Mouse (Mus musculus): ENCODE data around the gene Slc37a4. TPM values are rescaled to one million over a fixed set of nuclear protein-coding genes. Genes with fewer than 3 reads are reported as not detected.
"Not testable (repeated sequence)": the region's sequence is repeated elsewhere in the genome, so short reads cannot be mapped to it uniquely, and the experiment has no call there.

Gene Slc37a4
- polyA plus RNA-seq, 1 experiment from 2014 or later = 11.8 TPM

DNA sequence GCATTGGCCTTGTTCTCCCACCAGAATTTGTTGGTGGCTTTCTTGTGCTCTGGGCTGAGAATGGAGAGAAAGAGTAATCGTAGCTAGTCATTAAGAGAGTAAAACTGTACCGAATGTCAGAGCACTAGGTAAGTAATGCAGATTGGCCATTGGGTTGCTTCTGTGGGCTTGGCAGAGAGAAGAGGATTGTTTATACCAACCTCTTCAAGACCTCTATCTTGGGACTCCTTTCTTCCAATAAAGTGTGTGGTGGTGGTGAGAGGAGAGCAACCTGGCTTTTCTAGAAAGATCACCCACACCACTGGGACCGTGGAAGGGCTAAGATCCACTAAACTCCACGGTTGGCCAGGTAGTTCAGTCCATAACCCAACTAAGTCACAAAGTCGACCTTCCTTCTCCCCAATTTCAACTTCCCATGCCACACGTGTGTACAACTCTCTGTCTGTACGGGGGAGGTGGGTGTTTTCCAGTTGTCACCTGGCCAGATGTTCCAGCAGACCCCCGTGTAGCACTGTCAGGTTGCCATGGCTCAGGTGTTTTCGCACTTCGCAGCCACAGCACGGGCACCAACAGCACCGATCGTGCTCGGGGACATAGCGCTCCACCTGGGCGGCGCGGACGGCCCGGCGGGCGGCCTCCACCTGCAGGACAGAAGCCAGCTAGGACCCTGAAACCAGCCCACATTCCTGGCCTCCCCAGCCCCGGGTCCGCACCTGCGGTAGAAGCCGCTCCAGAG is 20.7 kb downstream of the Slc37a4 start:
- Histone ChIP-seq H3K9ac (peak overlapping the region; percentile 80), H3K4me3 (peak overlapping the region; percentile 89), H3K27me3 (no peaks in the 10 kb centered on the region), H3K27ac (peak overlapping the region; percentile 52), H3K4me1 (peaks cover 5% of the 10 kb centered on the region), H3K36me3 (peaks cover 13% of the 10 kb centered on the region), H3K4me2 (replicated peaks) (peak overlapping the region; percentile 87), H3K9me3 (no peaks in the 10 kb centered on the region)
- 7% methylated on average over 26 of the region's 26 CpGs for WGBS
- peak; percentile 52; the same call in 1 of the 2 replicates for ATAC-seq (ENCODE audit: insufficient number of reproducible peaks, insufficient read depth, low FRiP score, low TSS enrichment)

DNA sequence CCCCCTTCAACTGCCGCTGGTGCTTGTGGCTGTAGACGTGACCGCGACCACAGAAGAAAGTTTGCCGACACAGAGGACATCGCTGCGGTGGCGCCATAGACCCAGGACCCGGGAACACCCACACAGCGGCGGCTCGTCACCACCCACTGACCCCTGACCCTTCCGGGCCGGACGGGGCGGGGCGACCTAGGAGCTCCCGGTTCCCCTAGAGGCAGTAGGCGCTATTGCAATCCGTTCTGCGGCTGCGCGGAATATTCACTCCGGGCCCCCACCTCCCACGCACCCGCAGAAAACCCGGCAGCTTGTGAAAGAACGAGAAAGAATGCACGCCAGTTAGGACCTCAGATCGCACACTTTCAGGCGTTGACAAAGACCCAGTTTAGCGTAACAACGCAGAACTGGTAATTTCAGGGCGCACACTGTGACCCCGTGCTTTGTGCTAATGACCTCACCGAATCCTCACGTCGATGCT is 21.3 kb downstream of the Slc37a4 start:
- Histone ChIP-seq H3K9ac (peak overlapping the region; percentile 80), H3K9me3 (no peaks in the 10 kb centered on the region), H3K4me1 (peaks cover 5% of the 10 kb centered on the region), H3K36me3 (peaks cover 8% of the 10 kb centered on the region; the same call in 1 of the 2 replicates), H3K4me2 (replicated peaks) (peak overlapping the region; percentile 87), H3K4me3 (peak overlapping the region; percentile 89), H3K27me3 (no peaks in the 10 kb centered on the region), H3K27ac (peak overlapping the region; percentile 64)
- peak; percentile 79 for ATAC-seq (ENCODE audit: insufficient number of reproducible peaks, insufficient read depth, low FRiP score, low TSS enrichment)
- under 1% methylated on average over 38 of the region's 38 CpGs for WGBS

DNA sequence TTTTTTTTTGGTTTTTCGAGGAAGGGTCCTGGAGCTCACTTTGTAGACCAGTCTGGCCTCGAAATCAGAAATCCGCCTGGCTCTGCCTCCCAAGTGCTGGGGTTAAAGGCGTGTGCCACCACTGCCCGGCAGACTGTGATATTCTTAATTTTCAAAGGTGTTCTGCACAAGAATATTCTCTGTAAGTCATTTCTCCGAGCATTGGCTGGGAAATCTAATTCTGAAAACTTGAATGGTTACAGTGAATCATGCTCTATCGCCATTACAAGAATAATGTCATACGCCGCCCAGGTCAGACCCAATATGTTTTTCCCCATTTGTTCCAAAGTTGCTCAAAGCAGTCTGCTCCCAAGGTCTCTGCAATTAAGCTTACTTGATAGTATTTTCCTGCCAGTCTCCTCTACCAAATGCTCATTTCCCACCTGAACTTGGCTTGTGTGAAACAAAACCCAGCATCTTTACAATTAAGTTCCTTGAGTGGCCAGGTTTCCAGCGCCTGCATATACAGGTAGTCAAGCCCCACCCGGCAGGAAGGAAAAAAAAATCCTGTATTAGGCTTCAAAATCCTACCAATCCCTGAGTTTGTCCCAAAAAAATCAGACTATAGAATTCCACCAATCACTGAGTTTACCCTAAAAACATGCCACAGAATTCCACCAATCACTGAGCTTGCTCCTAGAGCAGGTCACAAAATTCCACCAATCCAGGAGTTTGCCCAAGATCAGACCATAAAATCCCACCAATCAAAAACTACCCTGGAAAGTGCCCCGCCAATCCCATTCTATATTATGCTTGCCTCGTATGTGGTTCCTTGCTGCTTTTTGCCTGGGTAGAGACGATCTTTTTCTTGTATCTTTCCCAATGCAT is 22.1 kb downstream of the Slc37a4 start, which contains the start of gene Ccdc84:
Gene Ccdc84, minus strand, starts transcription at position 51 of the 867 bp plus-strand sequence.
- Histone ChIP-seq H3K9me3 (no peaks in the 10 kb centered on the region), H3K36me3 (0 out of 2 replicates have a peak, but pooled peaks cover 3% of the 10 kb centered on the region), H3K27me3 (no peaks in the 10 kb centered on the region), H3K4me2 (replicated peaks) (peak within 1 kb of the TSS; percentile 87), H3K9ac (peak within 1 kb of the TSS; percentile 80), H3K4me3 (peak within 1 kb of the TSS; percentile 89), H3K27ac (peak within 1 kb of the TSS; percentile 64), H3K4me1 (peaks cover 5% of the 10 kb centered on the region)
- ATAC-seq (ENCODE audit: insufficient number of reproducible peaks, insufficient read depth, low FRiP score, low TSS enrichment) = no peak
- 80% methylated on average over 14 of the region's 14 CpGs for WGBS

DNA sequence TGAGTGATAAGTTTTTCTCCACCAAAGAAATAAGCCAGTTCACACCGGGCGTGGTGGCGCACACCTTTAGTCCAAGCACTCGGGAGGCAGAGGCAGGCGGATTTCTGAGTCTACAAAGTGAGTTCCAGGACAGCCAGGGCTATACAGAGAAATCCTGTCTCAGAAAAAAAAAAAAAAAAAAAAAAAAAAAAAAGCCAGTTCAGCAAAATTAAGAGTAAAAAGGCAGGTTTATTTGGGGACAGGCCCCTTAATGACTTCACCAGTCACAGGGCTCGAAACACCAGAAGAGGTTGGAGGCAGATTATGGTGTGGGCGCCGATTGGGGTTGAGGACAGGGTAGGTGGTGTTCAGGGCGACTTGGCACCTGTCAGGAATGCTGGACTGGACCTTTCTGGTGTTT is 23.1 kb downstream of the Slc37a4 start:
- ATAC-seq (ENCODE audit: insufficient number of reproducible peaks, insufficient read depth, low FRiP score, low TSS enrichment); H3K4me2 ChIP-seq (replicated peaks); H3K36me3 ChIP-seq; H3K9ac ChIP-seq; H3K4me1 ChIP-seq; H3K9me3 ChIP-seq; H3K4me3 ChIP-seq; H3K27me3 ChIP-seq; H3K27ac ChIP-seq: not testable (repeated sequence)
- WGBS = 93% methylated on average over 9 of the region's 9 CpGs

DNA sequence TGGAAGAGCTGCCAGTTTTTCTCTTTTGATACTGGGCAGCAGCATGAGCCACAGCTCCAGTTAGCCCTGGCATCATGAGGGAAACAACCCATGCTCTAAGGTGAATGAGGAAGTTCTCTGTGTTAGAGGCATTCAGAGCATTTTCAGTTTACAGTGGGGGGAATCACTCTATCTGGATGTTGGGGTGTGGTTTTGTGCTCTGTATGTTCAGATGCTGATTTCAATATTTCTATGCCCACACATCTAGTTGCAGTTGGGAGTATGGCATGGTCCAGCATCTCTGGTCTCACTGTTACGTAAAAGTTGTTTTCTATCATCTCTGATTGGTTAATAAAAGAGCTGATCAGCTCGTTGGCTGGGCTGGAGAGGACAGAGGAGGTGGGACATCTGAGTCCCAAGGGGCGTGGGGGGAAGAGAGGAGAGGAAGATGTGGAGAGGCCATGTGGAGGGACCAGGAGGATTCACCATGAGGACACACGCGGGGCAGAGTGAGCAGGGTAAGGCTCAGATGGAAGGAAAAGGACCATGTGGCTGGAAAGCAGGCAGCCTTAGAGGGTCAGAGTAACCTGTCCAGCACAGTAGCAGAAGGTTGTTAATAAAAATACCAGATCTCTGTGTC is 23.7 kb downstream of the Slc37a4 start:
- 72% methylated on average over 5 of the region's 5 CpGs for WGBS
- Histone ChIP-seq H3K4me3 (no peak overlapping the region), H3K9me3 (no peaks in the 10 kb centered on the region), H3K36me3 (no peaks in the 10 kb centered on the region), H3K9ac (no peak overlapping the region), H3K27me3 (no peaks in the 10 kb centered on the region), H3K4me2 (replicated peaks) (no peak overlapping the region), H3K4me1 (peaks cover 5% of the 10 kb centered on the region), H3K27ac (no peak overlapping the region)
- no peak for ATAC-seq (ENCODE audit: insufficient number of reproducible peaks, insufficient read depth, low FRiP score, low TSS enrichment)

DNA sequence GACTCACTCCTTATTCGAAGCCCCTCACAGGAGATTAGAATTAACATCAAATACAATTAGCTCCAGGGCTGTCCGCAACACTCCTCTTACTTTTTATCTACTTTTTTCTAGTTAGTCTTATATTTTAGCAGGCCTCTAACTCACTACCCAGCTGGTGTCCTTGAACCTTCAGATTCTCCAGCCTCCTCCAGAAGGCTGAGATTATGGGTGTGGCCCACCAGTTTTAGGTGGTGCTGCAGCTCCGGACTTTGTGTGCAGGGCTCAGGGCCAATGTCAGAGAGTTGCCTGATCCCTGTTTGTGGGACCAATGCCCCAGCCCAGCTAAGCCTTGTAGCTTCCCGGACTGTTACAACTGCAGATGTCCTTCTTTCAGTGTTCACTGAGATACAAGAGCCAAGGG is 26.9 kb downstream of the Slc37a4 start:
- Histone ChIP-seq H3K4me1 (no peaks in the 10 kb centered on the region), H3K27ac (no peak overlapping the region)
- 89% methylated on average over 4 of the region's 4 CpGs for WGBS

DNA sequence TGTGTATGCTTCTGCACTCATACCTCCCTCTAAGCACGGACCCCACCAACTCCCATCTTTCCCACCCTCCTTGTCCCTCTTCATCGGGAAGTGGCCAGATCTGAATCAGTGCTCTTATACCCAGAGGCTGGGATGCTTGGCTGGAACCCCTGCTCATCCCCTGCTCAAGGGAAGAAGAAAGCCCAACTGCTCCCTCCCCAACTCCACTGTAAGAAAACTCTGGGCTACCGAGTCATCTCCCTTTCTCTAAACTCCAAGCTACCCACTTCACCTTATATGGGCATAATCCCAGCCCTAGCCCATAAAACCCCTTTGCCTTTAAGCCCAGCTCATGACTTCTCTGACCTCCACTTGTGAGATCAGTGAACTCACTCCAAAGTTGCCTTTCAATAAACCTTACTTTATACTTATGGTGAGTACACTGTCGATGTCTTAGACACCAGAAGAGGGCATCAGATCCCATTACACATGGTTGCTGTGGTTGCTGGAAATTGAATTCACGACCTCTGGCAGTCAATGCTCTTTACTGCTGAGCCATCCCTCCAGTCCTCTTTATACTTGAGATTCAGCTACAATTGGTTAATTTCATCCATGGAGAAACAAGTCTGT is 36.0 kb downstream of the Slc37a4 start:
- no peaks in the 10 kb centered on the region for H3K27me3 ChIP-seq
- H3K9me3 ChIP-seq = no peaks in the 10 kb centered on the region
- no peaks in the 10 kb centered on the region for H3K36me3 ChIP-seq

More for the DNA sequence above, 26.9 kb downstream of the Slc37a4 start:
- Histone ChIP-seq H3K4me3 (no peak overlapping the region), H3K4me2 (replicated peaks) (no peak overlapping the region), H3K27me3 (no peaks in the 10 kb centered on the region), H3K9me3 (no peaks in the 10 kb centered on the region), H3K9ac (no peak overlapping the region), H3K36me3 (no peaks in the 10 kb centered on the region)
- no peak for ATAC-seq (ENCODE audit: insufficient number of reproducible peaks, insufficient read depth, low FRiP score, low TSS enrichment)

DNA sequence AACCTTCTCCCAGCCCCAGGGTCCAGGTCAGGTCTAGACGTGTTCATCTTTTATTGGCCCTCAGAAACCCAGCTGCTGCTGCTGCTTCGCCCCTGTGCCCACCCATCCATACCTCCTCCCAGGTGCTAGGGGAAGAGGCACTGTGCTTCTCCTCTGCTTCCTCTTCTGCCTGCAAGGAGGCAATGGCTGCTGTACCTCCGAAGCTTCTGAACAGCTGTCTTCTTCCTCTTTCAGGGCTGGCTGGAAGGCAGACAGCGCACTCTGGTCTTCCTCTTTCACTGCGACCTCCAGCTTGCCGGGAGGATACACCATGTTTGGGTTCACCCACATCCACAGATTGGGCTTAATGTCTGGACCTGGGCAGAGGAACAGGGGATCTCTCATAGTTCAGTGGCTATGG is 39.1 kb downstream of the Slc37a4 start:
- Histone ChIP-seq H3K9ac (no peak overlapping the region), H3K9me3 (no peaks in the 10 kb centered on the region), H3K4me2 (replicated peaks) (no peak overlapping the region), H3K36me3 (no peaks in the 10 kb centered on the region), H3K27ac (no peak overlapping the region), H3K4me3 (no peak overlapping the region), H3K27me3 (no peaks in the 10 kb centered on the region), H3K4me1 (peaks cover 9% of the 10 kb centered on the region; the same call in 1 of the 2 replicates)
- 81% methylated on average over 6 of the region's 6 CpGs for WGBS
- ATAC-seq (ENCODE audit: insufficient number of reproducible peaks, insufficient read depth, low FRiP score, low TSS enrichment) = no peak

More for the DNA sequence above, 36.0 kb downstream of the Slc37a4 start:
- H3K4me1 ChIP-seq = peaks cover 9% of the 10 kb centered on the region; the same call in 1 of the 2 replicates
- no peak overlapping the region for H3K4me3 ChIP-seq
- no peak overlapping the region for H3K27ac ChIP-seq
- H3K4me2 ChIP-seq (replicated peaks) = no peak overlapping the region
- ATAC-seq (ENCODE audit: insufficient number of reproducible peaks, insufficient read depth, low FRiP score, low TSS enrichment) = no peak
- 53% methylated on average over 5 of the region's 5 CpGs for WGBS
- H3K9ac ChIP-seq = no peak overlapping the region

DNA sequence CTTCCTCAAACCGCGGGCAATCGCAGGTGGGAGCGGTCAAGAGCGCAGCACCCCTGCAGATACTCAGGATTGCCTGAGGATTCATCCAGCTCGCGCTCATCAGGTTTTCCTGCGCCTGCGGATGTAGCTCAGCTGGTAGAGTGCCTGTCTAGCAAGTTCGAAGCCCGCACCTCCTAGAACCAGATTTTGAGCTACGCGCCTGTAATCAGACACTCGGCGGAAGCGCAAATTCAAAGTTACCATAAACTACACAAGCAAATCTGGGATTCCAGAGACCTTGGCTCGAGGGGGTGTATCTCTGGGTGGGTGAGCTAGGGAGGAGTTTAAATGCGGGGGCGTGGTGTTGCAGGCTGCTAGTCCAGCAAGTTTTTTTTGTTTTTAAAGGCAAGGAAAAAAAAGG is 44.3 kb downstream of the Slc37a4 start, which contains the start of gene Foxr1:
Gene Foxr1, minus strand, starts transcription at position 176 of the 400 bp plus-strand sequence.
- Histone ChIP-seq H3K4me3 (no peak within 1 kb of the TSS), H3K4me1 (no peaks in the 10 kb centered on the region), H3K4me2 (replicated peaks) (no peak within 1 kb of the TSS), H3K27me3 (no peaks in the 10 kb centered on the region), H3K9me3 (no peaks in the 10 kb centered on the region), H3K36me3 (no peaks in the 10 kb centered on the region), H3K27ac (no peak within 1 kb of the TSS), H3K9ac (no peak within 1 kb of the TSS)
- ATAC-seq (ENCODE audit: insufficient number of reproducible peaks, insufficient read depth, low FRiP score, low TSS enrichment) = no peak
- WGBS = 70% methylated on average over 19 of the region's 19 CpGs

DNA sequence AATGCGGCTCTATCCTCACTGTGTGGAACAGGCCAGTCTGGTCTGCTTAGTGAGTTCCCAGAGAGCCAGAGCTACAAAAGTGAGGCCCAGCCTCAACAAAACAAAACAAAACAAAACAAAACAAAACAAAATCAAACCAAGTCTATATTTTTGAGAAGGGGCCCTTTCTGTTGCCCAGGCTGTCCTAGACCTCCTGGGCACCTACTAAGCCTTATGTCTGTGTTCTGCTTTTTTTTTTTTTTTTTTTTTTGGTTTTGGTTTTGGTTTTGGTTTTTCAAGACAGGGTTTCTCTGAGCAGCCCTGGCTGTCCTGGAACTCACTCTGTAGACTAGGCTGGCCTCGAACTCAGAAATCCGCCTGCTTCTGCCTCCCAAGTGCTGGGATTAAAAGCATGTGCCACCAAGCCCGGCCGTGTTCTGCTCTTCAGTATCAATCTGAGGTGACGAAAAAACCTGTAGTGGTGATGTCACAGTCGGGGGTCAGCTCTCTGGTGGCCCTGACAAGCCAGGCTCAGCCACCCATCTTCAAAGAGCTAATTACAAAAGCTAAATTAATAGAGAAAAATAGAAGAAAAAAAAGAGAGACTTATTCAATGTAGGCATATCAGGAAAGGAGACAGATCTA is 47.9 kb downstream of the Slc37a4 start:
- not testable (repeated sequence) for H3K27ac ChIP-seq; H3K4me1 ChIP-seq; H3K9me3 ChIP-seq; H3K4me2 ChIP-seq (replicated peaks); ATAC-seq (ENCODE audit: insufficient number of reproducible peaks, insufficient read depth, low FRiP score, low TSS enrichment); H3K9ac ChIP-seq; H3K27me3 ChIP-seq; H3K36me3 ChIP-seq; H3K4me3 ChIP-seq
- 78% methylated on average over 7 of the region's 7 CpGs for WGBS

DNA sequence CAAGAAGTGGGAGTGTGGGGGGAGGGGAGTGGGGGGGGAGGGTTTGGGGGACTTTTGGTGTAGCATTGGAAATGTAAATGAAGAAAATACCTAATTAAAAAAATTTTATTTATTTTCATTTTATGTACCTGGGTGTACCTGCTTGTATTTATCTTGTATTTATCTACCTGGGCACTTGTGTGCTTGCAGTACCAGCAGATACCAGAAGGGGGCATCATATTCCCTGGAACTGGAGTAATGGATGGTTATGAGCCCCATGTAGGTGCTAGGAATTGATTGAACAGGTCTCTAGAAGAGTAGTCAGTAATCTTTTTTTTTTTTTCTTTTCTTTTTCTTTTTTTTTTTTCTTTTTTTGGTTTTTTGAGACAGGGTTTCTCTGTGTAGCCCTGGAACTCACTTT is 53.7 kb downstream of the Slc37a4 start:
- H3K4me3 ChIP-seq = no peak overlapping the region
- H3K4me1 ChIP-seq = no peaks in the 10 kb centered on the region
- no peak overlapping the region for H3K27ac ChIP-seq
- H3K9me3 ChIP-seq = no peaks in the 10 kb centered on the region
- no peak for ATAC-seq (ENCODE audit: insufficient number of reproducible peaks, insufficient read depth, low FRiP score, low TSS enrichment)
- no peak overlapping the region for H3K4me2 ChIP-seq (replicated peaks)
- H3K9ac ChIP-seq = no peak overlapping the region
- peaks cover 11% of the 10 kb centered on the region for H3K27me3 ChIP-seq
- no peaks in the 10 kb centered on the region for H3K36me3 ChIP-seq

All from embryonic facial prominence, embryonic 12.5 days (tissue).